Mouse (Mus musculus): Measurements from ENCODE around the gene Nuak1.

DNA sequence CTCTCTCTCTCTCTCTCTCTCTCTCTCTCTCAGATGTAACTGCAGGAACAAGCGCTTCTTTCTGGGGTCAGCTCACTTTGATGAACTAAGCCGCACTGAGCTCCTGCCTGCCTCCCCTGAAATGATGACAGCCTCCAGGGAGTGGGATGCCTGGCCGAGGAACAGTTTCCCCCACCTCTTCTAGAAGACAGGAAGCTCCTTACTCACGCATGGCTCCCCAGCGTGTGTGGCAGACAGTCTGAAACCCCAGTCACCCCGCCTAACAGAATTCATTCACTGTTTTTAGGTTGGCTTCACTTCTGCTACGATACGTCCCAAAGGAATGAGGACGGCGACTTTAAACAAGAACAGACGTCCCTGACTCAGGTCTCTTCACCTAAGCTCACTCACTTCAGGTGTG lies 4.5 kb downstream of the Nuak1 start:
- no peak for TF ChIP-seq CTCF (conservative IDR thresholded peaks at IDR 0.05 in 1 of 2, IDR thresholded peaks at IDR 0.05 in 1 of 2; ENCODE audit: low read depth in 2 of 2, low read length in 2 of 2)
- no peak for TF ChIP-seq ZNF384 (IDR thresholded peaks at IDR 0.05; ENCODE audit: low read depth, low read length)
- no peak for TF ChIP-seq UBTF (IDR thresholded peaks at IDR 0.05; ENCODE audit: low read depth, low read length)

All from CH12.LX (cell line).